Mouse (Mus musculus) spleen, adult 2 months (tissue): ENCODE measurements around the gene Vhl. TPM values are rescaled to one million over a fixed set of nuclear protein-coding genes. Genes with fewer than 3 reads are reported as not detected.

Experiments
- DNase-seq, 2 experiments: peaks; one replicate each; pipeline versions ENCODE4 v3.0.0 to v3.0.0-alpha.2; 2012 to 2021; ENCODE audit warnings: low spot score in 2 of 2, low read depth in 1 of 2
- H3K27ac ChIP-seq: fragments of 200-500 bp; 2 replicates; pipeline ENCODE4 v1.5.1; 2012; ENCODE audit warnings: low read length, inconsistent platforms; ENCODE audit not compliant: insufficient read depth
- H3K27me3 ChIP-seq: fragments of 200-500 bp; 2 replicates; pipeline ENCODE4 v1.6.1; 2012; ENCODE audit warnings: mild to moderate bottlenecking, moderate library complexity, low read length, inconsistent platforms; ENCODE audit not compliant: control insufficient read depth, insufficient read depth
- H3K36me3 ChIP-seq: fragments of 200-500 bp; 2 replicates; pipeline ENCODE4 v1.6.1; 2012; ENCODE audit warnings: mild to moderate bottlenecking, low read length, inconsistent platforms; ENCODE audit not compliant: control insufficient read depth, insufficient read depth
- H3K4me1 ChIP-seq: fragments of 200-500 bp; 2 replicates; pipeline ENCODE4 v1.6.1; 2011; ENCODE audit warnings: inconsistent platforms; ENCODE audit not compliant: control insufficient read depth, insufficient read depth, insufficient read length
- H3K4me3 ChIP-seq: fragments of 200-500 bp; 2 replicates; pipeline ENCODE4 v1.5.1; 2011; ENCODE audit warnings: mild to moderate bottlenecking, inconsistent platforms; ENCODE audit not compliant: insufficient read depth, insufficient read length; ENCODE audit errors: extremely low read depth
- CTCF ChIP-seq: fragments of 200-500 bp; IDR thresholded peaks from 2 replicates; pipeline ENCODE4 v1.5.1; 2011; ENCODE audit warnings: mild to moderate bottlenecking, inconsistent platforms; ENCODE audit not compliant: insufficient read depth, insufficient read length, insufficient replicate concordance; ENCODE audit errors: extremely low read depth
- POLR2A ChIP-seq: fragments of 200-500 bp; IDR thresholded peaks from 2 replicates; pipeline ENCODE4 v1.6.1; 2011; ENCODE audit warnings: low read depth, low read length, inconsistent platforms
- WGBS: fragments of 180-500 bp; shearing (Covaris S2); methylation state at CpG from one replicate; pipeline ENCODE4 v1.1.7; 2018; 5-methylcytosine and 5-hydroxymethylcytosine counted together
- polyA plus RNA-seq: library from polyadenylated mRNA; depleted of rRNA; stranded (reverse); fragments of >200 nt; gene quantifications from 2 replicates; pipeline ENCODE4 v1.2.3, GENCODE M21; 2012

Gene Vhl
- polyA plus RNA-seq, 1 experiment, result 19.3 TPM

GRCm38 (mm10) chr6:113624989-113625770 lies 1.4 kb downstream of the Vhl start:
- no peak for DNase-seq
- TF ChIP-seq CTCF, result no peak
- TF ChIP-seq POLR2A, result no peak
- Histone ChIP-seq H3K4me3 (0 out of 2 replicates have a peak overlapping the region, but pooled peaks have one; percentile 10), H3K36me3 (peaks cover 14% of the 10 kb centered on the region), H3K4me1 (peaks cover 9% of the 10 kb centered on the region; the same call in 1 of the 2 replicates), H3K27me3 (no peaks in the 10 kb centered on the region), H3K27ac (no peak overlapping the region)
- WGBS, result 69% methylated on average over 5 of the region's 5 CpGs

- H3K27ac ChIP-seq, result no peak overlapping the region
- no peaks in the 10 kb centered on the region for H3K27me3 ChIP-seq
- DNase-seq, result no peak
- H3K36me3 ChIP-seq, result peaks cover 27% of the 10 kb centered on the region
- no peak overlapping the region for H3K4me3 ChIP-seq
- TF ChIP-seq CTCF, result no peak
- TF ChIP-seq POLR2A, result no peak
- 84% methylated on average over 5 of the region's 5 CpGs for WGBS
- H3K4me1 ChIP-seq, result peaks cover 6% of the 10 kb centered on the region; the same call in 1 of the 2 replicates
Measured at GRCm38 (mm10) chr6:113630322-113630721, 6.6 kb downstream of the Vhl start.

DNA sequence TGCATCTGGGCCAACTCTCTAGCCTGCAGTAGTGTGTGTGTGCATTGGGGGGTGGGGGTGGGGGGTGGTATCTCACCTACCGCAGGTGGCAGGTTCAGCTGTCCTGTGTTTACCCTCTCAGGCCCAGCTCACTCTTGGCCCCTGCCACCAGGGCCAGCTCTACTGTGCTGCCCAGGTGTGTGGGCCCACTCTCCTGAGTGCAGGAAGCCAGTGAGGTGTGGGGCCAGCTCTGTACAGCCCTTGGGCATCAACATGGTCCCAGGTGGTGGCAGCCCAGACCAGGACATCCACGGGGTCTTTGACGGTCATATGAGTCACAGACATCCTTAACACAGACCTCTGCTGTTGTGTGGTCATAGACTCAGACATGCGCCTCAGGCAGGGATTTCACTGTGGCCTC lies 9.1 kb downstream of the Vhl start:
- Histone ChIP-seq H3K27ac (no peak overlapping the region), H3K27me3 (no peaks in the 10 kb centered on the region), H3K4me3 (no peak overlapping the region), H3K4me1 (no peaks in the 10 kb centered on the region), H3K36me3 (peaks cover 27% of the 10 kb centered on the region)
- 91% methylated on average over 4 of the region's 4 CpGs for WGBS
- TF ChIP-seq POLR2A (no peak), CTCF (no peak)
- DNase-seq, result no peak

DNA sequence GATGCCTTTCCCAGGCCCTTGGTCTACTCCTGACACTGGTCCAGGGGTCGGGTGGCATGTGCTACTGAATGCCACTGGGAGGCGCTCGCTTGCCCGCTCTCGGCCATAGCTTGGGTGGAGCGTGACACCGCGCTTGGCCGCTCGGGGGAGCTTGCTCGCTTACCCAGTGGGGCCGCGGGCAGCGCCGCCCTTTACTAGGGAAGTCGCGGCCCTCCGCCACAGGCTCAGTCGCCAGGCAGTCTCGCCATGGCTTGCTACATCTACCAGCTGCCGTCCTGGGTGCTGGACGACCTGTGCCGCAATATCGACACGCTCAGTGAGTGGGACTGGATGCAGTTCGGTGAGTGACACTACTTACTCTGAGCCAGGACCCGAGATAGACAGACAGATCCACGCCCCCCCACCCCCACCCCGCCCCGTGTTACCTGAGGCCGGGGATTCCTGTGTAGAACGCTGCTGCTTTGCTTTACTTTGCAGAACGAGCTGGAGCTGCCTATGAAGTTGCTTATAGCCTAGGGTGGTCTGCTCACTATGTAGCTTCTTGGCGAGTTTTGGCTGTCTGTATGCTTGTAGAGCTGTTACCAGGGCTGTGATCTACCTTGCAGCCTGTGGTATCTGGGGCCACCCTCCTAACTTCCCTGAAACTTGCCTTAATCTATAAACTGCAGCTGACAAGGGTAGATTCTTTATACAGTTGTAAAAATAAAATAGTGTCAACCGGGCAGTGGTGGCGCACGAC lies 14.7 kb downstream of the Vhl start, which contains the start of gene Irak2:
Gene Irak2 (plus strand): TSS at position 166 of the 739 bp plus-strand sequence.
- WGBS, result 5% methylated on average over 37 of the region's 37 CpGs
- Histone ChIP-seq H3K27ac (peak within 1 kb of the TSS; percentile 78), H3K36me3 (no peaks in the 10 kb centered on the region; the same call in 1 of the 2 replicates), H3K4me3 (peak within 1 kb of the TSS; percentile 79), H3K4me1 (peaks cover 4% of the 10 kb centered on the region; the same call in 1 of the 2 replicates), H3K27me3 (no peaks in the 10 kb centered on the region)
- DNase-seq, result peak; percentile 85 to 96
- TF ChIP-seq POLR2A (peak; percentile 90), CTCF (peak; percentile 99)

- no peak for DNase-seq
- TF ChIP-seq POLR2A (no peak), CTCF (no peak)
- Histone ChIP-seq H3K27ac (no peak overlapping the region), H3K36me3 (no peaks in the 10 kb centered on the region), H3K27me3 (no peaks in the 10 kb centered on the region), H3K4me3 (peak overlapping the region; percentile 79; the same call in 1 of the 2 replicates), H3K4me1 (peaks cover 4% of the 10 kb centered on the region; the same call in 1 of the 2 replicates)
- WGBS, result 83% methylated on average over 4 of the region's 4 CpGs
Measured at GRCm38 (mm10) chr6:113639201-113639600, 15.4 kb downstream of the Vhl start.

- peaks cover 12% of the 10 kb centered on the region; the same call in 1 of the 2 replicates for H3K4me1 ChIP-seq
- no peak overlapping the region for H3K27ac ChIP-seq
- no peak overlapping the region for H3K4me3 ChIP-seq
- 89% methylated on average over 8 of the region's 8 CpGs for WGBS
- peaks cover 5% of the 10 kb centered on the region; the same call in 1 of the 2 replicates for H3K36me3 ChIP-seq
- no peak for DNase-seq
- H3K27me3 ChIP-seq, result no peaks in the 10 kb centered on the region
- TF ChIP-seq CTCF, result no peak
- TF ChIP-seq POLR2A, result no peak
Measured at GRCm38 (mm10) chr6:113642605-113643004, 18.8 kb downstream of the Vhl start.
